Mouse (Mus musculus) olfactory bulb, adult 2 months (tissue): ENCODE results near the gene Zfp239. TPM values are rescaled to one million over a fixed set of nuclear protein-coding genes. Genes with fewer than 3 reads are reported as not detected.
"Not testable (repeated sequence)": the region's sequence is repeated elsewhere in the genome, so short reads cannot be mapped to it uniquely, and the experiment has no call there.

Experiments
- H3K27ac ChIP-seq: fragments of 200-500 bp; 2 replicates; pipeline ENCODE4 v1.5.1; 2012; ENCODE audit warnings: low read depth, low read length; ENCODE audit not compliant: insufficient read depth
- H3K4me1 ChIP-seq: fragments of 200-500 bp; 2 replicates; pipeline ENCODE4 v1.6.1; 2012; ENCODE audit warnings: low read length; ENCODE audit not compliant: control insufficient read depth, insufficient read depth
- H3K4me3 ChIP-seq: fragments of 200-500 bp; 2 replicates; pipeline ENCODE4 v1.5.1; 2012; ENCODE audit warnings: mild to moderate bottlenecking, low read depth, low read length, moderate library complexity; ENCODE audit not compliant: insufficient read depth
- CTCF ChIP-seq: fragments of 200-500 bp; IDR thresholded peaks from 2 replicates; pipeline ENCODE4 v1.5.1; 2012; ENCODE audit warnings: low read depth, mild to moderate bottlenecking, low read length, moderate library complexity; ENCODE audit not compliant: insufficient read depth
- POLR2A ChIP-seq: fragments of 200-500 bp; IDR thresholded peaks from 2 replicates; pipeline ENCODE4 v1.6.1; 2012; ENCODE audit warnings: mild to moderate bottlenecking, low read depth, low read length, moderate library complexity; ENCODE audit not compliant: insufficient read depth
- WGBS: fragments of 180-500 bp; shearing (Covaris S2); methylation state at CpG from one replicate; pipeline ENCODE4 v1.1.7; 2018; 5-methylcytosine and 5-hydroxymethylcytosine counted together
- polyA plus RNA-seq: library from polyadenylated mRNA; stranded (reverse); fragments of >200 nt; gene quantifications from 2 replicates; pipeline ENCODE4 v1.2.4, GENCODE M21; 2012; ENCODE audit warnings: low replicate concordance; ENCODE audit not compliant: missing spikeins, insufficient read depth, insufficient read length

The Zfp239 gene
- not detected in 2 replicates for polyA plus RNA-seq

DNA sequence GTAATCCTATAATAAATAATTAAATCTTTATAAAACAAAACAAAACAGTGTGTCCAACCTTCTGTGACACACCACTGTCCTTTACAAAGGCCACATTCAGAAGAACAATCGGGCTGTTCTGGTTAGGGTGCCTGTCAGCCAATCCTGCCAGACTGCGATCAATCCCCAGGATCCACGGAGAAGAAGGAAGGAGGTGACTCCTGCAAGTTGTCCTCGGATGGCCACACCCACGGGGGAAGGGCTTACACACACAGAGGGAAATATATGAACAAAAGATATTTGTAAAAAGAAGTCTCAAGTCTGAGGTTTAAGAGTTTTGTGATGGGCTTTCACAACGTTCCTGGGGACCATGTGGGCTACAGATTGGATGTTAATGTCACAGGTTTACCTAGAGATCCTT is at the start of gene Zfp239:
TSS of gene Zfp239 (plus strand) at position 253 of the 400 bp plus-strand sequence.
- TF ChIP-seq POLR2A (no peak), CTCF (no peak)
- WGBS = 60% methylated on average over 6 of the region's 6 CpGs
- H3K27ac ChIP-seq = no peak within 1 kb of the TSS
- H3K4me3 ChIP-seq = peak within 1 kb of the TSS; percentile 98
- H3K4me1 ChIP-seq = no peaks in the 10 kb centered on the region

DNA sequence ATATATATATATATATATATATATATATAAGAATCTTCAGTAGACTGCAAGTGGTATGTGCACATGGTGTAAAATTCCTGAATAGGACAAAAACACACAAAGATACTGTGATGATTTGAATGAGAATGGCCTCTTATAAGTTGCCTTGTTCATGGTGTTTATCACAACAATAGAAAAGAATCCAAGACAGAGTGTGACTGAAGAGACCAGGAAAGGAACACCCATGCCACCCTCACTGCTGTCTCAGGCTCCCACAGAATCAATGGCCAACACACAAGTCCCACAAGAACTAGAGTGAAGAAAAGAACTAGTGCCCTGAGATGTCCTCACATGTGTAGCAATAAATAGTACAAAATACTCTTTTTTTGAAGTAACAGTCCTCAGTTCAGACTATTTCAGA is 47.2 kb upstream of the Zfp239 start:
- no peak overlapping the region for H3K27ac ChIP-seq
- H3K4me3 ChIP-seq = no peak overlapping the region
- H3K4me1 ChIP-seq = no peaks in the 10 kb centered on the region
- no peak for TF ChIP-seq CTCF
- no peak for TF ChIP-seq POLR2A

DNA sequence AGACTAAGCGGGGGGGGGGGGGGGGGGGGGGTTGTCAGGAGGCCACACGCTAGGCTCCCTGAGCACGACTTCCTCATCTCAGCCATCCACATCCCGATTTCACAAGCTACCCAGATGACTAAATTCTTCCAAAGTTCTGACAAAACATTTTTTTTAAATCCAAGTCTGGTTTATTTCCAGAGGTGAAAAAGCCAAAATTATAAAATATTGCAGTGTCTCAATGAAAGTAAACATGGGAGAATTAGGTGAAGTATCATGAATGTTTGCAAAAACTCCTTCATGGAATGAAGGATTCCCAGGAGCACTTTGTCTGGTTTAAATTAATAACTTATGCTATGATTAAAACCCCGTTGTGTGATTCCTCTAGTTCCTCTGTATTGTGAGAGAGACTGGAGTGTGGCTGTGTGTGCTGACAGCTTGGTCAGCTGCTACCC is 44.8 kb upstream of the Zfp239 start:
- H3K27ac ChIP-seq = no peak overlapping the region
- TF ChIP-seq POLR2A = no peak
- TF ChIP-seq CTCF = no peak
- WGBS = 78% methylated on average over 5 of the region's 5 CpGs
- H3K4me1 ChIP-seq = no peaks in the 10 kb centered on the region
- H3K4me3 ChIP-seq = no peak overlapping the region

DNA sequence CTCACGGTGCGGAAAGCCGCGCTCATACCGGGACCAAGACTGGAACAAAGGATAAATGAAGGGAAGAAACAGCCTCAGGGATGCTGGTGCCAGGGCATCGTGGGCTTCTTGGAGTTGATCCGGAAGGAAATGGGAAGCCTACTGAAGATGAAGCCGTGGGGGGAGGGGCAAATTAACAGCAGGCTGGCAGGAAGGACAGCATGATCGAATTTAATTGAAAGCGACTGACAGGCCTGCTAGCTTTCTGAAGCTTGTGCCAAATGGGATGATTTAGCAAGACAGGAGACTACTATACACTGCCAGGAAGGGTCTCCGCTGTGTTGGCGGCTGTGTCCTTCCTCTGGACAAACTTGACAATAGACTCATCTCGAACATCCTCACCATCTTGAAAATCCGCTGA is 41.6 kb upstream of the Zfp239 start:
- WGBS = 83% methylated on average over 14 of the region's 14 CpGs
- Histone ChIP-seq H3K4me1 (no peaks in the 10 kb centered on the region), H3K27ac (no peak overlapping the region), H3K4me3 (no peak overlapping the region)
- TF ChIP-seq CTCF = no peak
- TF ChIP-seq POLR2A = no peak

DNA sequence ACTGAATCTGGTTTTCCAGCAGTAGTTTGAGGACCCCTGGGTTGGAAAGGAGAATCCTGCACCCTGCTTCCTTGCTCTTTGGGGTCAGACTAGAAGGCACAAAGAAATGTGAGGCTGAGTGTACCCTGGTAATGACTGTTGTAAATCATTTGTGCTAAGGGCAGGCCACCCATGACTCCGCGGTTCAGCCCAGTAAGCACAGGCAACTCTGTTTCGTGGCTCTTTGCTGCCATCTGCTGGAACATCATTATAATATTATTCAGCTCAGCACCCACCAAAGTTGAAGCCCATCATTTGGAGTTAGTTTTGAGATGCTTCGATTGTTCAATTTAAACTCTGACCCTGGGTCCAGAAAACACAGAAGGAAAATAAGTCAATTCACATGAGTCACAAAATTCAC is 36.5 kb upstream of the Zfp239 start:
- whole genome bisulfite sequencing = 14% methylated on average over 4 of the region's 4 CpGs
- TF ChIP-seq POLR2A (no peak), CTCF (peak; percentile 56)

DNA sequence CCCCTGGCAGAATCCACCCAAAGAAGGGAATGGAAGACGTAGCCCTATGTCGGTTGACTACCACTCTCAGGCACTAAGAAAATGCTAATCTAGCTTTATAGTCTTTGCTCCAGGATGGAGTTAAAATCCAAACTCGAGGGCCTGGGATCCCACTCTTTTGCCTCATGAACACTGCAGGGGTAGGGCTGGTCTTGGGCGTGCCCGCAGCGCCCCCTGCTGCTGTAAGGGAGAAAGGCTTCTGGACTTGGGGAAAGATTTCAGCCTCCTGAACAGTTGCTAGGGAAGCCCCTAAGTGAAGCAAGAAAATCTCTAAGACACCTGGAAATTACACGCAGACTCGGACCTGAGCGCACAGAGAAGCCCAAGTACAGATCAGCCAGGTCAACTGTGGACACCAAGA is 33.6 kb upstream of the Zfp239 start:
- no peak overlapping the region for H3K4me3 ChIP-seq
- 24% methylated on average over 9 of the region's 9 CpGs for WGBS
- TF ChIP-seq POLR2A (no peak), CTCF (peak; percentile 71)
- no peaks in the 10 kb centered on the region for H3K4me1 ChIP-seq
- H3K27ac ChIP-seq = no peak overlapping the region

More for the DNA sequence above, 36.5 kb upstream of the Zfp239 start:
- Histone ChIP-seq H3K27ac (no peak overlapping the region), H3K4me3 (no peak overlapping the region), H3K4me1 (no peaks in the 10 kb centered on the region)

DNA sequence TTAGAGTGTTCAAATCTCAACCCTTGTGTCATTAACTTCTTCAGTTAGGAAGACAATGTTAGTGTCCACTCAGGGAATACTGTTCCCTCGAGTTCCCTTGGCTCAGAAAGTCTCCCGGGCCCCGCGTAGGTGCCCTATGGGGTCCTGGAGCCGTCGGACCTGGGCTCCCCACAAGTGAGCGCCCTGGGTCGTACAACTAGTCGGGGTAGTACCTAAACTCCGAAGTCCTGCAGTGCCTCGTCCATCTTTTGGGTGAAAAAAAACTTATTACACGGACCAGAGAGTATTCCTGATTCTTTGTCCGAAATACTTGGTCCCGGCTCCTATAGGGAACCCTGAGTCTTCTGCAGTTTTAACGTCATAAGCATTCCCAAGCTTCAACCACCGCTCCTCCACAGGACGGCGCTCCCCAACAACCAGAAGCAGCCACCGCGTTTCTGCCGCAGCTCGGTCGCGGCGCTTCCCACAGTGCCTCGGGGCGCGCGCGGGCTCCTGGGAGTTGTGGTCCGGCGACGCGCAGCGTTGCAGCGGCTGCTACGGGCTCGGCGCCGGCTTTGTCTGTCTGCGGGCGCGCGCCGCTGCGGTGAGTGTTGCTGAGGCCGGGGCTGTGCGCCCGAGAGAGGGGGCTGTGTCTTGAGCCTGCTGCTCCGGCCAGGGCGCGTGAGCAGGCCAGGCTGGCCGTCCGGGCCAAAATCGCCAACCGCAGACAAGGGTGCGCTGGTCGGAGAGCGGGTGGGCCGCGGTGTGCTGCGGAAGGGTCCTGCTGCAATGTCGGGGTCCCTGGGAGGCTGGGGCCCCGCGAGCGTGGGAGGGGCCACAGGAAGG is 21.0 kb upstream of the Zfp239 start, which contains the start of gene Zfp637:
TSS of gene Zfp637 (plus strand) at position 495 of the 825 bp plus-strand sequence.
- H3K27ac ChIP-seq = peak within 1 kb of the TSS; percentile 92
- H3K4me3 ChIP-seq = peak within 1 kb of the TSS; percentile 95
- no peak for TF ChIP-seq CTCF
- TF ChIP-seq POLR2A = peak; percentile 92
- under 1% methylated on average over 66 of the region's 66 CpGs for WGBS
- peaks cover 8% of the 10 kb centered on the region for H3K4me1 ChIP-seq

DNA sequence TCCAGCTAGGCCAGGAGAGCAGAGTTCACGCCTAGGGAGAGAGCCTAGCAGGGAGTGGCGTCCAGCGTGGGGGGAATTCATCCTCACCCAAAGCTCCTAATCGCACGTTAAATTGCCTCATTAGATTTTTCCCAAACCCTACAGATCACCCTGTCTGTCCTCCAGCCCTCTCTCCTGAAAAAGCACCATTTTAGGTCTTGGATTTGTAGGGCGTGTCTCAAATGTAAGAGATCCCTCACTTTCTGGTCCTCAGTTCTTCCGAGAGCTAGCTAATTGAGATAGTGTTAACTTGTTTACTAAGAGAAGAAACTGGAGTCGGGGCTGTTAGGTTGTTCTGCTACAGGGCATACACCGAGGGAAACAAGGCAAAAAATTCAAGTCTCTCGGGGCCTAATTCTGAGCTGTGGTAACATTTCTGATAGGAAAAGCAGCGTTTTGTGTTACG is 20.4 kb upstream of the Zfp239 start:
- Histone ChIP-seq H3K4me3 (peak overlapping the region; percentile 95), H3K27ac (peak overlapping the region; percentile 92), H3K4me1 (peaks cover 8% of the 10 kb centered on the region)
- WGBS = 4% methylated on average over 12 of the region's 12 CpGs
- no peak for TF ChIP-seq CTCF
- TF ChIP-seq POLR2A = no peak

DNA sequence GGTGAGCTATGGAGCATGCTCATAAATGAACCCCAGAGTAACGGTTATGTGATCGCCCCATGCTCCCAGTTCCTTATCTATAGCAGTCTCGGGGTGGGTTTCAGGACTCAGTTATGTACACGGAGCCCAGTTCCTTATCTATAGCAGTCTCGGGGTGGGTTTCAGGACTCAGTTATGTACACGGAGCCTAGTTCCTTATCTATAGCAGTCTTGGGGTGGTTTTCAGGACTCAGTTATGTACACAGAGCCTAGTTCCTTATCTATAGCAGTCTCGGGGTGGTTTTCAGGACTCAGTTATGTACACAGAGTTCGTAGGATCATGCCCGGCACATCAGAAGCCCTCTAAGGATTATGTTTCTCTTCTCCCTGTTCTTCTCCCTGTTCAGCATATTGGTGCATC is 17.3 kb upstream of the Zfp239 start:
- H3K27ac ChIP-seq = no peak overlapping the region
- peaks cover 8% of the 10 kb centered on the region for H3K4me1 ChIP-seq
- H3K4me3 ChIP-seq = no peak overlapping the region
- TF ChIP-seq POLR2A (no peak), CTCF (no peak)
- WGBS = 98% methylated on average over 9 of the region's 9 CpGs

DNA sequence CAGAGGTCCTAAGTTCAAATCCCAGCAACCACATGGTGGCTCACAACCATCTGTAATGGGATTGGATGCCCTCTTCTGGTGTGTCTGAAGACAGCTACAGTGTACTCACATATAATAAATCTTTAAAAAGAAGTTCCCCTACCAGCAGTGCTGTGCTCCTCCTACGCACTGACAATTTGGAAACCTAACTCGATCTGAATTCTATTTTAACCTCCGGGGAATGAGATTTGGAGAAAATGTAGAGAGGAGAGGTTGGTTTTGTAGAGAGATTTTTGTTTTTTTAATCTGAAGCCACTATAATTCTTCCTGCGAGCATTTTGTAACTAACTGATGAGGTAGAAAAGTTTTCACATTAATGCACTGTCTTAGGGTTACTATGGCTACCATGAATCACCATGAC is 15.2 kb upstream of the Zfp239 start:
- WGBS = 50% methylated on average over 4 of the region's 4 CpGs
- H3K27ac ChIP-seq = peak overlapping the region; percentile 16; the same call in 1 of the 2 replicates
- H3K4me1 ChIP-seq, H3K4me3 ChIP-seq: not testable (repeated sequence)
